Mouse (Mus musculus) retina, embryonic 14.5 days (tissue): Measurements from ENCODE around the gene Sh3pxd2a.
A peak's percentile ranks its signal among the peaks of the same experiment; 100 is the strongest.
"Not testable (repeated sequence)": the region's sequence is repeated elsewhere in the genome, so short reads cannot be mapped to it uniquely, and the experiment has no call there.

Experiments
- DNase-seq: peaks from one replicate; pipeline ENCODE4 v3.0.0-alpha.2; 2015; ENCODE audit warnings: low spot score

Gene Sh3pxd2a

GRCm38 (mm10) chr19:47409142-47409541 lies 55.1 kb downstream of the Sh3pxd2a start:
- no peak for DNase-seq

DNA sequence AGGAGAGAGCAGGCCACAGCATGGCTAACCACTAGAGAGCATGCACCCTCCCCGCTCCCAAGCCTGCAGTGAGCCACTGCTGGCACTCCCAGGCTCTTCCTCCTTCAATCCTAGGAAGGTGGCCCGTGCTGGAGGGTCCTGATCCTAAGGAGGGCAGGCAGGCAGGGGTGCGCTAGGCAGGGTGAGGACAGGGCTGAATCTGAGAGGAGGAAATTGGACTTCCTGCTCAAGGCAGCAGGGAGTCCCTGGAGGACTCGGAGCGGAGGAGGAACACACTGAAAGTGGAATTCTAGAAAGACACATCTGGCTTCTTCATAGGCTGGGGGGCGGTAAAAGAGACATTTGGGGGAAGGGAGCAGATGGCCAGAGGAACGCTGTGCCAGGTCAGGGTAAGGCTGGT lies 55.5 kb downstream of the Sh3pxd2a start:
- no peak for DNase-seq

DNA sequence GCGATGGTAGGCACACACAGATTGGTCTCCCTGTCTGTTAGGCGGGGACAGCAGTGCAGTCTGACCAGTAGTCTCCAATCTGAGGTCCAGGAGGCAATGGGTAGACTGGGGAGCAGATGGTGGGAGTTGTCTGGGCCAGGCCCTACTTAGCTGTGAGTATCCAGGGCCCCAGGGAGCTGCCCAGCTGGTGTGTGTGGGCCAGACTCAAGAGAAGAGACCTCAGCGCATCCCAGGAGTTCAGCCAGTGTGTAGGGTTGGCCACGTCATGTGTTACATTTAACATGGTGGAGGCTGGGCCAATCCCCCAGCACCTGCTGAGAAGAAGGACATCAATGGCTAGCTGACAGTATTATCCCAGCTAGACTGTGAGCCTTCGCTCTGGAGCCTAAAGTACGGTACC lies 56.9 kb downstream of the Sh3pxd2a start:
- no peak for DNase-seq

- no peak for DNase-seq
Observed at GRCm38 (mm10) chr19:47406524-47406923, 57.7 kb downstream of the Sh3pxd2a start.

- no peak for DNase-seq
Observed at GRCm38 (mm10) chr19:47405548-47405947, 58.7 kb downstream of the Sh3pxd2a start.

GRCm38 (mm10) chr19:47403391-47404379 lies 60.5 kb downstream of the Sh3pxd2a start:
- peak; percentile 51 for DNase-seq

GRCm38 (mm10) chr19:47402976-47403375 lies 61.2 kb downstream of the Sh3pxd2a start:
- DNase-seq, result peak; percentile 35

- DNase-seq, result no peak
Observed at GRCm38 (mm10) chr19:47402544-47402943, 61.7 kb downstream of the Sh3pxd2a start.

- DNase-seq, result no peak
Observed at GRCm38 (mm10) chr19:47399709-47400108, 64.5 kb downstream of the Sh3pxd2a start.

- no peak for DNase-seq
Observed at GRCm38 (mm10) chr19:47399029-47399428, 65.2 kb downstream of the Sh3pxd2a start.

DNA sequence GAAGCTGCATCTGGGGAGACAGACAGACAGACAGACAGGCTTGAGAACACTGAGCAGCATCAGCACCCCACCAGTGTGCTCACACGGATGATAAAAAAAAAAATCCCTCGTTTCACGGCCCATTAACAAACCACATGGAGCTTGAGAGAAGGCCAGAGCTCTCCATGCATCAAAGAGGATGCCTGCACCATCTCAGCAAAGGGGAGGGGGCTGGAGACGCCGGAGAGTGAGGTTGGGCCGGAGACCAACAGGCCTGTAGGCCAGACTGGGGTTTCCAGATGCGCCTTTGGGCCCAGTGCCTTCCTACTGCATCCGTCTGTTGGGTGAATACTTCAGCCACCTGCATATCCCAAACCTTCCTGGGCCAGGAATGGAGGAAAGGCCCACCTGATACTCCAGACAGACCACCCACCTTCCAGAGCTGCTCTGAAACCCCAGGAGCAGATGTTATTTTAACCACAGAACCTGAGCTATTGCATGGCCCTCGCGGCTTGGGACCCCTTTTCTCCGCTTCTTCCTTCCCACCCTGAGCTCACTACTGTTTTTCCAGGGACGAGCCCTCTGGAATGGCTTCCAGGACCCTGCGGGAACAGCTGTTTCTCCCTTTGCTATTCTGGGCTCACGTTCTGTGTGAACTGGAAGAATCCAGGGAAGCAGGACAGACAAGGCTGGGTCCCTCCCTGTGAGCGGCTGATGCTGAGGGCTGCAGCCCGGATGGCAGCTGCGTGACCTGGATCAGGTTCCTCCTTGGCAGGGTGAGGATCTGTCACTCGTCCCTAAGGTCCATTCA lies 66.1 kb downstream of the Sh3pxd2a start:
- no peak for DNase-seq

- DNase-seq, result no peak
Observed at GRCm38 (mm10) chr19:47395338-47395737, 68.9 kb downstream of the Sh3pxd2a start.

GRCm38 (mm10) chr19:47394781-47395180 lies 69.4 kb downstream of the Sh3pxd2a start:
- not testable (repeated sequence) for DNase-seq

GRCm38 (mm10) chr19:47390878-47391277 lies 73.3 kb downstream of the Sh3pxd2a start:
- DNase-seq, result no peak

DNA sequence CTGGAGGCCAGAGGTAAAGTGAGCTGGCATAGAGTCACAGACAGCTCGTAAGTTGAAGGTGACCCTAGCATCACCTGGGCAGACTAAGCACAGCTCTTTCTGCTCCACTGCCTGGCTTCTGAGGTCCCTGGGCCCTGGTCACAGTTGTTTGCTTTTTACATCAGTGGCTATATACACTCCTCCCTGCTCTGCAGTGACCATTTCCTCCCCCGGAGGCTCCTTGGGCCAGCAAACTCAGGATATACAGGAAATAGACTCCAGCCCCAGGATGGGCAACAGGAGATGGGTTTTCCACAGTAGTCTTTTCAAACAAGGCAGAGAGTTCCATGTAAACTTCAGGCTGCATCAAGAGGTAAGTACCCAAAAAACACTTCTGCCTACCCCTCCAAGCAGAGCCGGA lies 76.3 kb downstream of the Sh3pxd2a start:
- no peak for DNase-seq

GRCm38 (mm10) chr19:47387395-47387794 lies 76.8 kb downstream of the Sh3pxd2a start:
- DNase-seq, result no peak

- no peak for DNase-seq
Observed at GRCm38 (mm10) chr19:47385971-47386370, 78.2 kb downstream of the Sh3pxd2a start.

GRCm38 (mm10) chr19:47384639-47385038 lies 79.6 kb downstream of the Sh3pxd2a start:
- no peak for DNase-seq

DNA sequence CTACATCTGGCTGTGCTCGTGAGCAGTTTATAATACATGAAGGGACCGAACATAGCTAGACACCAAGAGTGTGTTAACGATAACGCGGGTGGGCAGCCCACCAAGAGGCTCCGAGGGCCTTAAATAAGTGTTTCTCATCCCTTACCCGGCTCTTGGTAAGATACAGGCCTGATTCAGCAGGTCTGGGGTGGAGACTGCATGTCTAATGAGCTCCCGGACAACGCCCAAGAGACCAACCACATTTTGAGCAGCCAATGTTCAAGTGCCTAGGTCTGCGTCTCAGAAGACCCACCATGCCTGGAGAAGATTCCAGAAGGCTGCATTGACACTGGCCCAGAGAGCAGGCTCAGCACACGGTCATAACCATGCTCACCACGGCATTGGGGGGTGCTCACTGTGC lies 80.2 kb downstream of the Sh3pxd2a start:
- DNase-seq, result no peak

GRCm38 (mm10) chr19:47382268-47382667 lies 81.9 kb downstream of the Sh3pxd2a start:
- DNase-seq, result no peak

GRCm38 (mm10) chr19:47381011-47381410 lies 83.2 kb downstream of the Sh3pxd2a start:
- DNase-seq, result no peak

GRCm38 (mm10) chr19:47379141-47379540 lies 85.1 kb downstream of the Sh3pxd2a start:
- DNase-seq, result no peak
